Mouse (Mus musculus): ENCODE results near the gene Pde11a. TPM values are rescaled to one million over a fixed set of nuclear protein-coding genes. Genes with fewer than 3 reads are reported as not detected.

The Pde11a gene
- polyA plus RNA-seq, 1 experiment, result 0.83 TPM

DNA sequence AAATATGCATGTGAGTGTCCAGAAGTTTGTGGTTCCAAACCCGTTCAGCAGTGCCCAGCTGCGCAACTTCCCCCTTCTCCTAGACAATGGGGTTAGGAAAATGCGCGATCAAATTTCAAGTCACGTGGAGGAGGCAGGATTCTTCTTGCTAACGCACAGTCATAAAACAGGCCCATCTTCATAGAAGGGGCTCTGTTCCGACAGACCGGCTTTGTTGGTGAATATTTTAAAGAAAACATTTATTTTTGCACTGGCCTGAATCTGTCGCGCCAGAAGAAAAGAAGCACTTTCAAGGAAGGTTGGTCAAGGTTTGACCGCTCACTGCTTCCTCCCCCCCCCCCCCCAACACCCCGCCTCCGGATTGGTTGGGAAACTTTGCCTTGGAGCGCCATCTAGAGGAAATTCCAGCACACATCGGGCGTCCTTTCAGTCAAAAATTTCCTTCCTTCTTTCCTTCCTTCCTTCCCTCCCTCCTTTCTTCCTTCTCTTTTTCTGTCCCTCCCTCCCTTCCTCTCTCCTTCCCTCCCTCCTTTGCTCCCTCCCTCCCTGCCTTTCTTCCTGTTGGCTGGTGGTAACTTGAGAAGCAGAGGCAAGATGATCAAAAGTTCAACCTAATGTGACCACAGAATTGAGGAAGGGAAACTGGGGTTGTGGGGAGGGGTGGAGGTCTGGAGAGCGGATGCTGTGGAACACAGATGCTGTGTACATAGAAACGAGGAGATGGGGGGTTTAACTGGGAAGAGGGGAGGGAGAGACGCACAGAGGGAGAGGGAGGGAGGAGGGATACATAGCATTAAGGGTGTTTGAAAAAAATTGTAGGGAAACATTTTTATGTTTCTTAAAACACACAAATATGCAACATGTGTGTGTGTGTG, 267.9 kb downstream of the Pde11a start:
- Histone ChIP-seq H3K27ac (ENCODE audit: insufficient read depth, low read depth, low read length) (no peak overlapping the region), H3K4me3 (ENCODE audit: insufficient read depth, low read depth, low read length) (peak overlapping the region; percentile 40), H3K36me3 (ENCODE audit: control insufficient read depth, insufficient read depth, low read length) (no peaks in the 10 kb centered on the region), H3K27me3 (replicated peaks; ENCODE audit: control insufficient read depth, insufficient read depth, low read length) (no peaks in the 10 kb centered on the region), H3K4me1 (ENCODE audit: control insufficient read depth, insufficient read depth, low read length) (no peaks in the 10 kb centered on the region)
- no peak for TF ChIP-seq POLR2A (IDR thresholded peaks at IDR 0.05; ENCODE audit: low read depth, low read length)
- TF ChIP-seq CTCF (conservative IDR thresholded peaks at IDR 0.05; ENCODE audit: insufficient read depth, insufficient read length, low read depth, low read length), result peak; percentile 60
- WGBS, result 2% methylated on average over 19 of the region's 19 CpGs
- peak; percentile 79 for DNase-seq

DNA sequence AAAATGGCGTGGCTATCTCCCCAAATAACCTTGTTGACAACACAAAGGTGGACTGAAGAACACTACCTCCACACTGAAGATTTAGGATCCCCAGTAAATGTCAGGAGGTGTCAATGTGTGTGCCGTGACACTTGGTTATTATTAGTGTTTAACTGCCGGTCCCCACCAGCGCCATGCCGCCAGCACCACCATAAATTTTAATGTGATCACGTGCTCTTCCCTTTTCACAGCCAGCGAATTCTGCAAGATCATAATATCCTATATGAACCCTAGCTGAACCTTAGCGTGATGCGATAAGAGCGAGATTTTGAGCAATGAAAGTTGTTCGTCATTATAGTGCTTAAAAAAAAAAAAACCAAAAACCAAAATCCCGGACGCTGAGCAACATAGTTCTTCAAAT, 269.3 kb downstream of the Pde11a start:
- 27% methylated on average over 13 of the region's 13 CpGs for WGBS
- no peaks in the 10 kb centered on the region for H3K4me1 ChIP-seq (ENCODE audit: control insufficient read depth, insufficient read depth, low read length)
- H3K4me3 ChIP-seq (ENCODE audit: insufficient read depth, low read depth, low read length), result no peak overlapping the region
- no peak overlapping the region for H3K27ac ChIP-seq (ENCODE audit: insufficient read depth, low read depth, low read length)
- DNase-seq, result no peak
- no peaks in the 10 kb centered on the region for H3K27me3 ChIP-seq (replicated peaks; ENCODE audit: control insufficient read depth, insufficient read depth, low read length)
- no peaks in the 10 kb centered on the region for H3K36me3 ChIP-seq (ENCODE audit: control insufficient read depth, insufficient read depth, low read length)
- TF ChIP-seq CTCF (conservative IDR thresholded peaks at IDR 0.05; ENCODE audit: insufficient read depth, insufficient read length, low read depth, low read length) (no peak), POLR2A (IDR thresholded peaks at IDR 0.05; ENCODE audit: low read depth, low read length) (no peak)

DNA sequence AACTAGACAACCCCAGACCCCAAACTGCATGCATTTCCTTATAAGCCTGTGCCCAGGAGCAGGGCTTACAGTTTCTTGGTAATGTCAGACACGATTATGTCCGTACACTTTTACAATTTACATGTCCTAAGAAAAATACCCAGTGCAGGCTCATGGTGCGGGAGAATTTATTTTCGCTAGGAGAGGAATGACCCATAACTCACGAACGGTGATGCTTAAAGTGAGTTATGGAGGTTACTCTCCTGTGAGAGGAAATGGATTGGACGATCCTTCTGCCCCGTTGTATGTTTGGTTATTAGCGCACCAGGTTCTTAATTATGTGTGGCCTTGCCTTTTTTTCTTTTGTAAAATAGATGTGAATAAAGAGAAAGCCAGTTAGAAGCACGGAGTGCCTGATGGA, 270.4 kb downstream of the Pde11a start:
- no peak for DNase-seq
- Histone ChIP-seq H3K36me3 (ENCODE audit: control insufficient read depth, insufficient read depth, low read length) (no peaks in the 10 kb centered on the region), H3K27ac (ENCODE audit: insufficient read depth, low read depth, low read length) (no peak overlapping the region), H3K4me3 (ENCODE audit: insufficient read depth, low read depth, low read length) (no peak overlapping the region), H3K4me1 (ENCODE audit: control insufficient read depth, insufficient read depth, low read length) (no peaks in the 10 kb centered on the region), H3K27me3 (replicated peaks; ENCODE audit: control insufficient read depth, insufficient read depth, low read length) (no peaks in the 10 kb centered on the region)
- WGBS, result 60% methylated on average over 10 of the region's 10 CpGs
- TF ChIP-seq CTCF (conservative IDR thresholded peaks at IDR 0.05; ENCODE audit: insufficient read depth, insufficient read length, low read depth, low read length) (no peak), POLR2A (IDR thresholded peaks at IDR 0.05; ENCODE audit: low read depth, low read length) (no peak)

DNA sequence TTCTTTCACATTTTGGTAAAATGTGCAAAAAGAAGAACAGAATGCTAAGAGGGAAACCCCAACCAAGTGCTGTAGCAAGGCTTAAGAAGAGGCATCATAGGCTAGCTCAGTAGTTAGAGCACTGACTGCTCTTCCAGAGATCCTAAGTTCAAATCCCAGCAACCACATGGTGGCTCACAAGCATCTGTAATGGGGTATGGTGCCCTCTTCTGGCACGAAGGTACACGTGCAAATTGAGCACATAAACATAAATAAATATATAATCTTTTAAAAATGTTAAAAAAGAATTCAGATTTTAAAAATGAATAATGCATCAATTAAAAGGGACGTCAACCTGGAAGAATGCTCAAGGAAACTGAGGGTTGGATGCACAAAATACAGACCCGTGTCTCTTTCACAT, 271.4 kb downstream of the Pde11a start:
- Histone ChIP-seq H3K4me3 (ENCODE audit: insufficient read depth, low read depth, low read length) (no peak overlapping the region), H3K27me3 (replicated peaks; ENCODE audit: control insufficient read depth, insufficient read depth, low read length) (no peaks in the 10 kb centered on the region), H3K36me3 (ENCODE audit: control insufficient read depth, insufficient read depth, low read length) (no peaks in the 10 kb centered on the region), H3K27ac (ENCODE audit: insufficient read depth, low read depth, low read length) (no peak overlapping the region), H3K4me1 (ENCODE audit: control insufficient read depth, insufficient read depth, low read length) (no peaks in the 10 kb centered on the region)
- TF ChIP-seq CTCF (conservative IDR thresholded peaks at IDR 0.05; ENCODE audit: insufficient read depth, insufficient read length, low read depth, low read length) (peak; percentile 33; the same call in 1 of the 2 replicates), POLR2A (IDR thresholded peaks at IDR 0.05; ENCODE audit: low read depth, low read length) (no peak)
- WGBS, result 53% methylated on average over 4 of the region's 4 CpGs
- DNase-seq, result peak; percentile 41

DNA sequence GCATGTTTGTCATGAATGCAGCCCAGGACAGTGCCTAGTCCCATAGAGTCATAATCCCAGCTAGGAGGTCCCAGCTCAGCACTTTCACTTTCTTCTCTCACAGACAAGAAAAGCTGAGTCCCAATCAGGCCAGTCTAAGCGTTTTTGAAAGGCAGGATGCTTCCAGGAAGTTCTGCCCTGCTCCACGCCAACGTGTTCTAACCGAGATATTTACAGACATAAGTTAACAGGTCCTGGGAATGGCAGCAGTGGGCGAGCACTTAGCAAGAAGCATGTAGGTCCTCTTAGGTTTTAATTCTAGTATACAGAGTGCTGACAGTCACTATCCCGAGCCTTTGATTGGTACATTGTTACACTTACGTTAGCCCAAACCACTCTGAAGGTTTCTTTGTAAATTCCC, 273.3 kb downstream of the Pde11a start:
- Histone ChIP-seq H3K27ac (ENCODE audit: insufficient read depth, low read depth, low read length) (no peak overlapping the region), H3K4me1 (ENCODE audit: control insufficient read depth, insufficient read depth, low read length) (no peaks in the 10 kb centered on the region), H3K4me3 (ENCODE audit: insufficient read depth, low read depth, low read length) (no peak overlapping the region), H3K36me3 (ENCODE audit: control insufficient read depth, insufficient read depth, low read length) (no peaks in the 10 kb centered on the region), H3K27me3 (replicated peaks; ENCODE audit: control insufficient read depth, insufficient read depth, low read length) (no peaks in the 10 kb centered on the region)
- no peak for DNase-seq
- WGBS, result 59% methylated on average over 7 of the region's 7 CpGs
- TF ChIP-seq POLR2A (IDR thresholded peaks at IDR 0.05; ENCODE audit: low read depth, low read length), result no peak
- no peak for TF ChIP-seq CTCF (conservative IDR thresholded peaks at IDR 0.05; ENCODE audit: insufficient read depth, insufficient read length, low read depth, low read length)

DNA sequence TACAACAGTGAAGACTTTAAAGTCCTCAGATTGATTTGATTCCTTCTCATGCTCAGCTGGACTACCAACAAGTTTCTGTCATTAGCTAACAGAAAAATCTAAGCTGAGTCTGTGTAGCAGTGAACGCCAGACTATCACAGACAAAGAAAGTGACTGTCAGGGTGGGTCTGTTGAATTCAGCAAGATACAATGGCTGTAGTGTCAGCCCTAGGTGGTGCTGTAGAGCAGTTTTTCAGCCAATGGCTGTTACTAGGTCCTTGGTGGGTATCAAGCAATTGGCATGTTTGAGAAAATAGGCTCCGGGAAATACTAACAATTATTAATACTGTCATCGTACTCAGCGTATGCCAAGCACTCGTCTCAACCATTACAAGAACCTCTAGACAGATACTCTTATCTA, 274.5 kb downstream of the Pde11a start:
- no peak overlapping the region for H3K27ac ChIP-seq (ENCODE audit: insufficient read depth, low read depth, low read length)
- 83% methylated on average over 5 of the region's 5 CpGs for WGBS
- peak; percentile 47 for DNase-seq
- H3K4me1 ChIP-seq (ENCODE audit: control insufficient read depth, insufficient read depth, low read length), result no peaks in the 10 kb centered on the region
- no peak overlapping the region for H3K4me3 ChIP-seq (ENCODE audit: insufficient read depth, low read depth, low read length)
- TF ChIP-seq POLR2A (IDR thresholded peaks at IDR 0.05; ENCODE audit: low read depth, low read length) (no peak), CTCF (conservative IDR thresholded peaks at IDR 0.05; ENCODE audit: insufficient read depth, insufficient read length, low read depth, low read length) (peak; percentile 32; the same call in 1 of the 2 replicates)
- no peaks in the 10 kb centered on the region for H3K36me3 ChIP-seq (ENCODE audit: control insufficient read depth, insufficient read depth, low read length)
- no peaks in the 10 kb centered on the region for H3K27me3 ChIP-seq (replicated peaks; ENCODE audit: control insufficient read depth, insufficient read depth, low read length)

DNA sequence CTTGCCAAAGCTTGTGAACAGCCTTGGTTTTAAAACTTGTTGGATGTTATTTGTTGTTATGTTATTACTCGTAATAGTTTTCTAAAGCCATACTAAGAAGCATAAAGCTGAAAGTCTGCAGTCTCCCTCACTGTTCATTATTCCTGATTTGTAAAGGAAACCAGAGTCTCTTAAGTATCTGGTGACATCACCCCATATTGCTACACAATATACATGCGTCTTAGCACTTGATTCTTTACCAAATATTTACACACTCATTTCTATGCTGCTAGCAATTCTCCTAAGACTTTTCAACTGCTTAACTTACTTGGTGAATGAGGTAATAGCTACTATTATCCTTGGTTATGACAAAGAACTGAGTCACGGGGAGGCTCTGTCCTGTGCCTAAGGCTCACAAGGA, 278.4 kb downstream of the Pde11a start:
- Histone ChIP-seq H3K27ac (ENCODE audit: insufficient read depth, low read depth, low read length) (no peak overlapping the region), H3K36me3 (ENCODE audit: control insufficient read depth, insufficient read depth, low read length) (no peaks in the 10 kb centered on the region), H3K4me3 (ENCODE audit: insufficient read depth, low read depth, low read length) (no peak overlapping the region), H3K27me3 (replicated peaks; ENCODE audit: control insufficient read depth, insufficient read depth, low read length) (no peaks in the 10 kb centered on the region), H3K4me1 (ENCODE audit: control insufficient read depth, insufficient read depth, low read length) (no peaks in the 10 kb centered on the region)
- no peak for TF ChIP-seq CTCF (conservative IDR thresholded peaks at IDR 0.05; ENCODE audit: insufficient read depth, insufficient read length, low read depth, low read length)
- TF ChIP-seq POLR2A (IDR thresholded peaks at IDR 0.05; ENCODE audit: low read depth, low read length), result no peak
- 94% methylated on average over 3 of the region's 3 CpGs for WGBS
- no peak for DNase-seq
